Mouse (Mus musculus) lung, postnatal 0 days (tissue): ENCODE data around the gene 4833420G17Rik. TPM values are rescaled to one million over a fixed set of nuclear protein-coding genes. Genes with fewer than 3 reads are reported as not detected.

ENCODE experiments used
- ATAC-seq: fragments of 200-750 bp; cut with Nextera tagmentation; 2 replicates; pipeline ENCODE4 v1.8.0; 2017; ENCODE audit warnings: moderate library complexity
- DNase-seq: peaks from one replicate; pipeline ENCODE4 v3.0.0-alpha.2; 2016; ENCODE audit warnings: low spot score
- H3K27ac ChIP-seq: fragments of 300-500 bp; sonication (generic); 2 replicates; pipeline ENCODE4 v1.5.1; 2014; ENCODE audit warnings: antibody characterized with exemption, mild to moderate bottlenecking, low read length, mixed read lengths
- H3K27me3 ChIP-seq: fragments of 300-500 bp; sonication (generic); replicated peaks from 2 replicates; pipeline ENCODE4 v1.6.1; 2014; ENCODE audit warnings: low read length, mixed read lengths; ENCODE audit not compliant: insufficient read depth
- H3K36me3 ChIP-seq: fragments of 300-500 bp; sonication (generic); 2 replicates; pipeline ENCODE4 v1.6.1; 2014; ENCODE audit warnings: low read length, mixed read lengths; ENCODE audit not compliant: insufficient read depth
- H3K4me1 ChIP-seq: fragments of 300-500 bp; sonication (generic); 2 replicates; pipeline ENCODE4 v1.6.1; 2014; ENCODE audit warnings: antibody characterized with exemption, low read depth, low read length, mixed read lengths; ENCODE audit not compliant: insufficient read depth
- H3K4me2 ChIP-seq: fragments of 300-500 bp; sonication (generic); replicated peaks from 2 replicates; pipeline ENCODE4 v1.6.1; 2014; ENCODE audit warnings: low read depth, mild to moderate bottlenecking, low read length, moderate library complexity, mixed read lengths
- H3K4me3 ChIP-seq: fragments of 300-500 bp; sonication (generic); 2 replicates; pipeline ENCODE4 v1.5.1; 2014; ENCODE audit warnings: low read depth, low read length
- H3K9ac ChIP-seq: fragments of 300-500 bp; sonication (generic); replicated peaks from 2 replicates; pipeline ENCODE4 v1.6.1; 2014; ENCODE audit warnings: low read depth, mild to moderate bottlenecking
- H3K9me3 ChIP-seq: fragments of 300-500 bp; sonication (generic); 2 replicates; pipeline ENCODE4 v1.6.1; 2016; ENCODE audit warnings: low read length, mixed read lengths
- CTCF ChIP-seq: IDR thresholded peaks from 2 replicates; pipeline ENCODE4 v1.5.1; 2016; ENCODE audit warnings: antibody characterized with exemption, mild to moderate bottlenecking
- EP300 ChIP-seq: IDR thresholded peaks from 2 replicates; pipeline ENCODE4 v1.6.1; 2016; ENCODE audit warnings: antibody characterized with exemption, mild to moderate bottlenecking, control low read depth
- WGBS: fragments of 180-500 bp; shearing (Covaris S2); extraction: QIAGEN DNeasy Blood & Tissue Kit; methylation state at CpG from one replicate; pipeline ENCODE4 v1.1.7; 2014; 5-methylcytosine and 5-hydroxymethylcytosine counted together
- polyA plus RNA-seq: library from polyadenylated mRNA; unstranded; fragments of >200 nt; fragmentation: Nextera tagmentation; extraction: Ambion mirVana; gene quantifications from 2 replicates; pipeline ENCODE4 v1.2.1, GENCODE M21; 2015

4833420G17Rik gene
- polyA plus RNA-seq = 42.5 and 45.5 TPM in 2 replicates

DNA sequence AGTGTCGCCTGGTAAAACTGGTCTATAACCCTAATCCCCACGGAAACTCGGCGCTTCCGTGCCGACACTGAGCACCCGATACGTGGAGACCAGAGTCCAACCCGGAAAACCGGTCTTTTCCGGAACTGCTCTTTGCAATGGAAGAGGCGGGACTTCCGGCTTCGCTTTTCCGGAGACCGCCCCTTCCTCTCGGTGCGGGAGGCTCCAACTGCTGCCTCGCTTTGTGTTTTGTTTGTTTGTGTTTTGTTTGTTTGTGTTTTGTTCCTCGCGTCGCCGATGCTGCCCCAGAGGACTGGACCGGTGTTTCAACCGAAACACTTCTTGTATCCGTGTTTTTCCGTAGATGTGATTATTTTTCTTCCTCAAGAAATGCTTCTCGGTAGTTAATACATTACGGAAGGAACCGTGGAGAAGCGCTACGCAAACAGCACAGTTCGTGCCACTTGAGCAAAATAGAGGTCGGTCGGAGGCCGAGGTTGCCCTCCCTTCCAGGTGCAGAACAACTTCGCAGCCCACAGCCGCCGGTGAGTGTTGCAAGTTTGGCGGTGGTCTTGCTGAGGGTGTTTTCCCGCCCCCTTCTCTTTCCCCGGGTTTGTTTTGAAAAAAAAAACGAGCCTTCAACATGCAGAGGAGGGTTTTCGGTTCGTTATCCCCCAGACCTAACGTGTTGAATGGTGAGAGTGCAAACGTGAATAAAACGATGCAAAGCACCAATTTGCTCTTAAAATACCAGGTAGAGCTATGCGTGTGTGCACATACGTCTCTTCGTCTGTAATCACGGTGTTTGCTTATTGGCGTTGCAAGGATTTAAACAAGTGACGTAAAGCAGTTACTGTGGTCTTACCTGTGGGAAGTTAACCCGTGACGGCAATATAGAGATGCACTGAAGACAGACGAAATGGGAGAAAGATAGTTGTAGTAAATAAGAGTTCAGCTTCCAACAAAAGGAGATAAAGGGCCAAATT, at the start of gene 4833420G17Rik:
4833420G17Rik (plus strand) TSS at position 173 of the 965 bp plus-strand sequence.
- peak; percentile 95 for DNase-seq
- 2% methylated on average over 57 of the region's 57 CpGs for WGBS

DNA sequence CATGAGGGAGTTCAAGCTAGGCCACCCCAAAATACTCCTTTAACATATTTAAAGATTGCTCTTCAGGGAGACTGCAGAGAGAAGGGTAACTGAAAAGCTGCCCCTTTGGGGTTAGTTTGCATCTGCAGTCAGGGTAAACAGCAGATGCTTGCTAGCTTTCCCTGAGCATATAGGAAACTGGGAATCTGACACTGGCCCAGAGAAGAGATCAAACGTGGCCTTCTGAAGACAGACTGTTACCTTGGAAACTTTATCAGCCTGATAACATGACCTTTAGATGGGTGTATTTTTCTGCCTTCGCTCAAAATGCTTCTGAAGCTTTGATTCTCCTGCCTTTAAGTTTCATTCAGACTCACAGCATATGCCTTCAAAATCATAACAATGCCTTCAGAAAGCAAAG, 49.5 kb upstream of the 4833420G17Rik start:
- no peak overlapping the region for H3K27ac ChIP-seq

More for the DNA sequence above, at the start of gene 4833420G17Rik:
- Histone ChIP-seq H3K27me3 (no peaks in the 10 kb centered on the region), H3K36me3 (peaks cover 9% of the 10 kb centered on the region; the same call in 1 of the 2 replicates), H3K27ac (peak within 1 kb of the TSS; percentile 81), H3K4me2 (peak within 1 kb of the TSS; percentile 62), H3K9ac (peak within 1 kb of the TSS; percentile 77), H3K9me3 (no peaks in the 10 kb centered on the region), H3K4me1 (peaks cover 9% of the 10 kb centered on the region; the same call in 1 of the 2 replicates), H3K4me3 (peak within 1 kb of the TSS; percentile 74)
- TF ChIP-seq EP300 (0 out of 2 replicates have a peak, but pooled peaks have one; percentile 22), CTCF (no peak)
- peak; percentile 99 for ATAC-seq

DNA sequence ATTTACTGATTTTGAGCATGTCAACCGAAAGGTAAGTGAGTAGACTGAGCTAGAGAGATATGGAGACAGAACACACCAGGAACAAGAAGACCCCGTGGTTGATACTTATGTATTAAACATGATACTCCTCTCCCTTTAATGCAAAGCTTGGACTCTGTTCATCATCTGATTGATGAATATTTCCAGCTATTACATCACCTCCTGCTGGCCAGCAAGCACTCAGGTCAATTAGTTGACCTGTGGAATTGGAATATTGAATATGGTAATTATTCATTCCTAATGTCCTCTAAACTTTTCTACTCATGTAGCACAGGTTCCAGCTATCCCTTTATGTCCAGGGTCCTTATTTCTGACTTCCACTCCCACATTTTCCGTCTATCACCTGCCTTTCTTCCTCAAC, 44.1 kb upstream of the 4833420G17Rik start:
- Histone ChIP-seq H3K9ac (no peak overlapping the region), H3K36me3 (no peaks in the 10 kb centered on the region), H3K27me3 (no peaks in the 10 kb centered on the region), H3K4me3 (no peak overlapping the region), H3K9me3 (no peaks in the 10 kb centered on the region), H3K27ac (no peak overlapping the region), H3K4me2 (no peak overlapping the region), H3K4me1 (no peaks in the 10 kb centered on the region)
- TF ChIP-seq CTCF = no peak
- no peak for TF ChIP-seq EP300
- WGBS = 88% methylated on average over 3 of the region's 3 CpGs
- no peak for ATAC-seq
- no peak for DNase-seq

More for the DNA sequence above, 49.5 kb upstream of the 4833420G17Rik start:
- Histone ChIP-seq H3K36me3 (no peaks in the 10 kb centered on the region), H3K27me3 (no peaks in the 10 kb centered on the region), H3K9me3 (no peaks in the 10 kb centered on the region), H3K4me1 (no peaks in the 10 kb centered on the region), H3K9ac (no peak overlapping the region), H3K4me3 (no peak overlapping the region), H3K4me2 (no peak overlapping the region)
- ATAC-seq (no peak), DNase-seq (no peak)
- 13% methylated on average over 2 of the region's 2 CpGs for WGBS
- TF ChIP-seq EP300 (no peak), CTCF (no peak)

- no peaks in the 10 kb centered on the region for H3K9me3 ChIP-seq
- 14% methylated on average over 8 of the region's 8 CpGs for WGBS
These were observed 32.4 kb upstream of the 4833420G17Rik start for GRCm38 (mm10) chr13:119430164-119430563.

GRCm38 (mm10) chr13:119432041-119432440, 30.5 kb upstream of the 4833420G17Rik start:
- Histone ChIP-seq H3K4me2 (no peak overlapping the region), H3K27ac (no peak overlapping the region), H3K4me3 (no peak overlapping the region), H3K9ac (no peak overlapping the region), H3K9me3 (no peaks in the 10 kb centered on the region), H3K27me3 (no peaks in the 10 kb centered on the region), H3K4me1 (peaks cover 20% of the 10 kb centered on the region; the same call in 1 of the 2 replicates), H3K36me3 (no peaks in the 10 kb centered on the region)
- DNase-seq (peak; percentile 74), ATAC-seq (no peak)
- 10% methylated on average over 1 of the region's 1 CpGs for whole genome bisulfite sequencing
- TF ChIP-seq CTCF (no peak), EP300 (peak; percentile 46; the same call in 1 of the 2 replicates)

More at GRCm38 (mm10) chr13:119430164-119430563, 32.4 kb upstream of the 4833420G17Rik start:
- H3K4me2 ChIP-seq = peak overlapping the region; percentile 84
- H3K27me3 ChIP-seq = no peaks in the 10 kb centered on the region
- H3K4me3 ChIP-seq = peak overlapping the region; percentile 97
- peaks cover 20% of the 10 kb centered on the region; the same call in 1 of the 2 replicates for H3K4me1 ChIP-seq
- H3K9ac ChIP-seq = peak overlapping the region; percentile 98; the same call in 1 of the 2 replicates
- ATAC-seq (no peak), DNase-seq (peak; percentile 39)
- H3K27ac ChIP-seq = peak overlapping the region; percentile 95; the same call in 1 of the 2 replicates
- no peak for TF ChIP-seq EP300
- TF ChIP-seq CTCF = no peak
- no peaks in the 10 kb centered on the region for H3K36me3 ChIP-seq

DNA sequence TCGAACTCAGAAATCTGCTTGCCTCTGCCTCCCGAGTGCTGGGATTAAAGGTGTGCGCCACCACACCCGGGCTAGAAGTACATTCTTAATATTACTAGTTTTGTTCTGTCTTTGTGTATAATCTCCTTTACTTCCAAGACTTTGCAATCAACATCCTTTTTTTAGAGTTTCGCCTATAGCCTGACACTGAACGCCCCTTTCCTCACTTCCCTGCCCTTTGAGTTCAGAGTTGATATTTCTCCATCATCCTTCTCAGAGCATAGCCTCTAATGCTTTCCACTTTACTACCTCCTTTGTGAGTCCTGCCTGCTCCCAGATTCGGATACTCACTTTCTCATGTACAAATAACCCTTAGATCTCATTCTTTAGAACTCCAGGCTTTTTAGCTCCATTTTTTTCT, 28.2 kb upstream of the 4833420G17Rik start:
- Histone ChIP-seq H3K4me1 (peaks cover 20% of the 10 kb centered on the region; the same call in 1 of the 2 replicates), H3K4me3 (no peak overlapping the region), H3K27me3 (no peaks in the 10 kb centered on the region), H3K36me3 (peaks cover 8% of the 10 kb centered on the region; the same call in 1 of the 2 replicates), H3K27ac (no peak overlapping the region), H3K9me3 (no peaks in the 10 kb centered on the region), H3K4me2 (no peak overlapping the region), H3K9ac (no peak overlapping the region)
- ATAC-seq (no peak), DNase-seq (no peak)
- 85% methylated on average over 7 of the region's 7 CpGs for WGBS
- TF ChIP-seq CTCF (no peak), EP300 (no peak)
